Mouse (Mus musculus) NIH3T3 (cell line): ENCODE measurements around the gene Cypt2.
"Not testable (repeated sequence)": the region's sequence is repeated elsewhere in the genome, so short reads cannot be mapped to it uniquely, and the experiment has no call there.

Source experiments
- DNase-seq: peaks from one replicate; pipeline ENCODE4 v3.0.0-alpha.2; 2012; ENCODE audit warnings: low read depth

The Cypt2 gene

GRCm38 (mm10) chrX:105499472-105499871 is at the start of gene Cypt2:
Gene Cypt2 (plus strand): TSS chrX:105499772.
- DNase-seq: not testable (repeated sequence)

- no peak for DNase-seq
These were observed 46.7 kb downstream of the Cypt2 start for GRCm38 (mm10) chrX:105546234-105546633.
